Mouse (Mus musculus) heart, adult 8-10 months (tissue): Measurements from ENCODE around the gene Cse1l. TPM values are rescaled to one million over a fixed set of nuclear protein-coding genes. Genes with fewer than 3 reads are reported as not detected.

Experiments used
- DNase-seq: peaks from one replicate; pipeline ENCODE4 v3.0.0; 2022; ENCODE audit warnings: low spot score
- total RNA-seq, 4 experiments: library from RNA; stranded (reverse); gene quantifications; 2 replicates each; pipeline ENCODE4 v1.2.4; 2022

The Cse1l gene
- total RNA-seq, 4 experiments from 2014 or later: 36.1 to 50.8 (median 40.1) TPM

DNA sequence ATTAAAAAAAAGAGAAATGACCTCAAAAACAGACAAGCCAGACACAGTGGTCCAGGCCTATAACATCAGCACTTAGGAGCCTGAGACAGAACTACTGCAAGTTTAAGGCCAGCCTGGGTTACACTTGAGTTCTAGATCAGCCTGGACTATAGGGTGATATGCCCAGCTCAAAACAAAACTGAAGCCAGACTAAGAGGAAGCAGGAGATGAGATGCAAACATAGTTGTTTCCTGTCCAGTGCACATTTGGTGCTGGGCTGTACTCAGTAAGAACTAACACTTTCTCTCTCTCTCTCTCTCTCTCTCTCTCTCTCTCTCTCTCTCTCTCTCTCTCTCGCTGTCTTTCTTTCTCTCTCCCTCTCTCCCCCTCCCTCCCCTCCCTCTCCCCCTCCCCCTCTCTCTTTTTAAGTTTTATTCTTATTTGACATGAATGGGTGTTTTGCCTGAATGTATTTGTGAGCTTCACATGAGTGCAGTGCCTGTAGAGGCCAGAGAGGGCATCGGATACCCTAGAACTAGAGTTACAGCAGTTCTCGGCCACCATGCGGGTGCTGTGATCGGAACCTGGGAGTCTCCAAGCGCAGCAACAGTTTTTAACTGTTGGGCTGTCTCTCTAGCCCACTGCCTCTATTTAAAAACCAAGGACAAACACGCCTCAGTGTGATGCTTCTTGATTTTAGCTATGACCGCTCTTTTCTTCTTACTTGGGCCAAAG, 4.9 kb upstream of the Cse1l start:
- DNase-seq: no peak

DNA sequence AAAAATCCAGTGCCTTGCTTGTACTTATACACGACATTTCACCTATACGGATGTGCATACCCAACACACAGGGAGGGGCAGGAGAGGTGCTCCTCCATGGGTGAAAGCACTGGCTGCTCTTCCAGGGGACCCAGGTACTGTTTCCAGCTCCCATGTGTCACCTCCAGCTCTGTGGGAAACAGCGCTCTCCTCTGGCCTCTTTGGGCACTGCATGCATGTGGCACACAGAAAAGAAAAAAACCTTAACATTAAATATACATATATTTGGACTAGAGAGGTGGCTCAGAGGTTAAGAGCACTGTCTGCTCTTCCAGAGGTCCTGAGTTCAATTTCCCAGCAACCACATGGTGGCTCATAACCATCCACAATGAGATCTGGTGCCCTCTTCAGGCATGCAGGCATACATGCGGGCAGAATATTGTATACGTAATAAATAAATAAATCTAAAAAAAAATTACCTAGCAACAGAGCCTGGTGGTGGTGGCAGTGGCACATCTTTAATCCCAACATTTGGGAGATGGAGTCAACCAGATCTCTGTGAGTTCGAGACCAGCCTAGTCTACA, 2.0 kb upstream of the Cse1l start:
- DNase-seq: no peak

DNA sequence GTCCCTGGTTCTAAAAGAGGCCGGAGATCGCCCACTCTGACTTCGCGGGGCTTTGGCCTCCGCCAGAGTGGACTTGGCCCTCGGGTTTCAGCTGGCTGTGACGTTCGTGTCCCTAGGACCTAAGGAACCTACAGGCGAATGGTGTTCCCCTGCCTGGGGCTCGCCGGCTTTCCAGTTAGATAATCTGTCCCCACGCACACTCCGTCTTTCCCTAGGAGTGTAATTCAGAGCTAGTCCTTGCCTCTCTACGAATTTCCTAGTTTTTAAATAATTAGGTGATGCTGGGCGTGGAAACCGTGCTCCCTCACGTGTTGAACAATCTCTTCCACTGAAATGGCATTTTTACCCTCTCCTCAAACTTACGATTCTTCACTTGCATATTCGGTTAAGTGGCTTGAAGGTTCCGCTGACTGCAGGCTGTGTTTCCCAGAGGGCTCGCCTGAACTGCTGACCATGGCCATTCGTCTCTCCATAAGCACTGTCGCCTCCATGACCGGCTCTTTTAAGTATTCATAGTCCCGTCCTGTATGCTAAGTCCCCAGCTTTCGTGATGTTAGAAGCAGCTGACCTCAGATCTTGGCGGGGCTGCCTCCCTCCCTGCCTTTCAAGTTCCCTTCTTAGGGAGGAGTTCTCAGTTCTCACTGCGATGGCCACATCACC, 813 bp downstream of the Cse1l start:
- peak; percentile 9 for DNase-seq

DNA sequence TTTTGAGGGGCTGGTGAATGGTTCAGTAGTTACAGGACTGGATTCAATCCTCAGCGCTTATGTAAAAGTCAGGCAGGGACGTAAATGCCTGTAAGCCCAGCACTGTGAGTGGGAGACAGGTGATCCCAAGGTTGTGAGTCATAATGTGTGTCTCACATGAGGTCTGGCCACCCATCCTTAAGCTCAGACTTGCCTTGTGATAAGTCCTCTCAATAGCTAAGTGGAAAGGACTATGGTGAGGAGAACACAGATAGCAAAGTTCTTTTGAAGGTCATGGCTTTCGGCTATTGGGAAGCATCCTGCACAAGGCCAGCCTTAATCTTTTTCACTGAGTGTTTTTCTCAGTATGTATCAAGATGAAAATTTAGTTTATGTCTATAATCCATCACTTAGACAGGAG, 3.9 kb downstream of the Cse1l start:
- DNase-seq: no peak

DNA sequence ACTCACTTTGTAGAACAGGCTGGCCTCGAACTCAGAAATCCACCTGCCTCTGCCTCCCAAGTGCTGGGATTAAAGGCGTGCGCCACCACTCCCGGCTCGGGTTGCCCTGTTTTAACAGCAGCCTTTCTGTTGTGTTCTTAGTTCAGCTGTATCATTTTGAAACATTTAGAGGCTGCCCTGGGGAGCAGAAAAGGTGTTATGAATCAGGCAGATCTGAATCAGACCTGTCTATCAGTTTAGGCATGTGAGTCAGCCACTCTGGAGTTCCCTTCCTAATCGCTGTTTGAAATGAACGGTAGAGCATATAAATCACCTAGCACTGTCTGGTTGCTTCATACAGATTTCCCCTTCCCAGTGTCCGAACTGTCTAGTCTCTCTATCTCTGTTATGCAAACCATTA, 4.7 kb downstream of the Cse1l start:
- no peak for DNase-seq

DNA sequence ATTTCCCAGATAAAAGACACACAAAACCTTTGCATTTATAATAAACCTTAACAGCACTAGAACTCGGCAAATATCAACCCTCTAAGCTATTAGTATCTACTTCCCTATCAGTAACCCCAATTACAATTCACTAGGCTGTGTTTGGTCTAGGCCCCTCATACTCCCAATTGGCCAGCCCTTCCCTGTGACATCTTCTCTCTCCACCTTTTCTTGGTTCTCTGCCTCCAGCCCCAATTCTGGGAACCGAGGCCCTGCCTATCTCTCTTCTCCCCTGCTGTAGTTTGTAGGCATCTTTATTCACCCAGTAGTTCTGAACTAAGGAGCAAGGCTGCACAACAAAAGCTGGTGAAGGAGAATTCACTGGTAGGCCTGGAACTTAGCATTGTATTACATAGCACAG, 18.1 kb downstream of the Cse1l start:
- DNase-seq: no peak

DNA sequence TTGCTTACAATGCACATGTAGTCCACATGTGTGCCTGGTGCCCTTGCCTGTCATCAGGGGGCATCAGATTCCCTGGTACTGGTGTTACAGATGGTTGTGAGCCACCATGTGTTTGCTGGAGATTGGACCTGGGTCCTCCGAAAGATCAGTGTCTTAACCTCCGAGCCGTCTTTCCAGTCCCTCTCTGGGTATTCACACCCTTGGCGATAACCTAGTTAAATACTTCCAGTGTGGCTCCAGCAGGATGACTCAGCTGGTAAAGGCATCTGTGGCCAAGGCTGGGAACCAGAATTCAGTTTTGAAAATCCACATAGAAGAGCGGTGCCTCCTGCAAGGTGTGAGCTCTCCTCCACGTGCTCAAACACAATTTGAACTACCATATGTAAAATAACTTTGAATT, 28.1 kb downstream of the Cse1l start:
- no peak for DNase-seq

DNA sequence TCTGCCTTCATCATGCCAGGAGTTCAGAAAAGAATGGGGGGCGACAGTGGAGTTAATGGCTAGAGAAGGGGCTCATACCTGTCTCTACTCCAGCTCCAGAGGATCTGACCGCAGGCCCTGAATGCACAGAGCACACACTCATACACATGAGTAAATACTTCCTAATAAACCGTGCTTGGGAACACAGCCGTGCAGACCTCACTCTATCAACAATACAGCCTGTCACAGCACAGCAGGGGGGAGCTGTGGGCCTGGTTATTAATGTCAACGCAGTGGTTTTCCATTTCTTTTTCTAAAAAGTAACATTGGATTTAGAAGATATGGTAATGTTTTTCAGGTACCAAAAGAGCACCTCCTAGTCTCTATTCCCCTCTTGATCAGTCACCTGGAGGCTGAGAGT, 28.6 kb downstream of the Cse1l start:
- DNase-seq: no peak

DNA sequence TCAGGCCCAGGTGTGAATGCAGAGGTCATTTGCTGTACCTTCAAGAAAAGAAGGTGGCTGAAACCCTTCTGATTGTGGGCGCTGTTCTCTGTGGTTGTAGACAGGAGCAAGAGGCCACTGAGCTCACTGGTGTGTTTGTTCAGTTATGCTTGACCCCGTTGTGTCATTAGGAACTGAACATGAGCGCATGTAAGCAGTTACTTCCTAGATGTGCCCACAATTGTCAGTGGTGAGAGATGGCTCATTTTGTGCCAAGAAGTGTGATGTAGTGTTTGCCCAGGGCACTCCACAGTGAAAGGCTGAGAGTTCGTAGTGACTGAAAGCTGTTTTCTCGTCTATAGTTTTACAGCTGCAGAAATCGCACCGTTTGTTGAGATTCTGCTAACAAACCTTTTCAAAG, 29.7 kb downstream of the Cse1l start:
- no peak for DNase-seq

DNA sequence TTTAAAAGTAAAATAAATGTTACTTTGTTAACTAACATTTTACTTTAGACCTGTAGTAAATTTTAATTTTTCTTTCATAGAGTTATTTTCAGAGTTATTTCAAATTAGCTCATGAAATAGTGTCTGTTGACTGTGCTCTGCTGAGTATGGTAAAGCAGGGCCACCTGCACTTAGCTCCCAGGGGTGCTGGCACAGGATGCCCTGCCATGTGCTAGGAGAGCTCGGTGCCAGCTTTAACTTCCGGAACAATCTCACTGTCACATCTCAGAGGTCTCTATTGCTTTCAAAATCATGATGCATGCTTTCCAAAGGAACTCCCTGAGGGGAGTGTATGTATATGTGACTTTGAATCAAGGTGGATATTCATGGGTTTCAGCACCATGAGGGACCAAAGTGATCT, 30.3 kb downstream of the Cse1l start:
- DNase-seq: no peak

DNA sequence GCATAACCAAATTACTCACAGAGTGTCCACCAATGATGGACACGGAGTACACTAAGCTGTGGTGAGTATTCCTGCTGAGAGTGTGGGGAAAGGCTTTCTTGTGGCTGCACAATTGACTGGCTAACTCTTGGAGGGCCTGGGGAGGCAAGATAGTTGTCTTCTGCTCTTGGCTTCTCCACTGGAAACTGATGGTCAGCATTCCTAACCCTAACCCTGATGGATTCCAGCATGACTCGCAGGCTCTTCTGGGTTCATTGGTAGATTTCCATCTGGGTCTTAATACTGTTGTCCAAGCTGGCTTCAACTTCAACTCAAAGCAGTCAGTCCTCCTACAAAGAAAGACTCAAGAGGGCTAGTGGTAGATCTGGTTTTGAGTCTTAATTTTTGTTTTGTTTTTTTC, 37.3 kb downstream of the Cse1l start:
- no peak for DNase-seq

DNA sequence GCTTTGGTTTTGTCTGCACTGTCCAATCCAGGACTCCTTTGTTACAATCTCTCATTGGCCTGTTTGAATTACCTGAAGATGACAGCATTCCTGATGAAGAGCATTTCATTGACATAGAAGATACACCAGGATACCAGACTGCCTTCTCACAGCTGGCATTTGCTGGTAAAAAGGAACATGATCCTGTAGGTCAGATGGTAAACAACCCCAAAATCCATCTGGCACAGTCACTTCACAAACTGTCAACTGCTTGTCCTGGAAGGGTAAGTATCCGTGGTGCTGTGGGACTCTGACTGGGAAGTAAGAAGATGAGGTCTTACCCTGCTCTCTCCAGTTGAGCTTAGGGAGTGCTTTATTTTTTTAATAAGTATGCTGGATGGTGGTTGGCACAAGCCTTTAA, 38.5 kb downstream of the Cse1l start:
- no peak for DNase-seq

DNA sequence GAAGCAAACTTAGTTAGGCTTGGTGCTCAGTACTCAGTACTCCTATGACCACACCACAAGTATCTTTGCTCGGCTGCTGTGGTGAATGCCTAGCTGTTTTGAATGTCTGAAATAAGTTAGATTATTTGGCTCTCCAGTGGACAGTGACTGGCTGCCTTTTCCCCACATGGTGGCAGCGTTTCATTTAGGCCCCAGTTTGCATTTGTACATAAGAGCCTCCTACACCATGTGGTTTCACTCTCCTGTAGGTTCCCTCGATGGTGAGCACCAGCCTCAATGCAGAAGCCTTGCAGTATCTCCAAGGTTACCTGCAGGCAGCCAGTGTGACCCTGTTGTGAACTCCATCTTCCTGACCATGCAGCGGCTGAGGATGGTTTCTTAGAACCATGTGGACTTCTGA, 39.6 kb downstream of the Cse1l start:
- no peak for DNase-seq

DNA sequence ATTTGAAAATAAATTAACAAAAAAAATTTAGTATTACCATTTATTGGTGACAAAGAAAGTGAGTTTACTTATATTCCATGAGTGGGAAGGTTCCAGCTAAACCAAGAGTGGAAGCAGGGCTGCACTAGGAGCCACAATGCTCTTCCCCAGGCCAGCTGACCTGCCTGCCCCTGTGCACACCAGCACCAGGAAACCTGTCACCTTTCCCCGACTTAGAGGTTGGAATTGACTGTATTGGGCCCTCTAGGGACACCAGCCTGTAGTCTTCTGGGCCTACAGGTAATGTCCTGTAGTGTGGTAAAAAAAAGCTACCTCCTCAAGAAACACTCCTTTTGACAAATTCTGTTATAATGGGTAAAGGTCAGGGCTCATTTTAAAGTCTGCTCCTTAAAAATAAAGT, 42.4 kb downstream of the Cse1l start:
- DNase-seq: no peak

DNA sequence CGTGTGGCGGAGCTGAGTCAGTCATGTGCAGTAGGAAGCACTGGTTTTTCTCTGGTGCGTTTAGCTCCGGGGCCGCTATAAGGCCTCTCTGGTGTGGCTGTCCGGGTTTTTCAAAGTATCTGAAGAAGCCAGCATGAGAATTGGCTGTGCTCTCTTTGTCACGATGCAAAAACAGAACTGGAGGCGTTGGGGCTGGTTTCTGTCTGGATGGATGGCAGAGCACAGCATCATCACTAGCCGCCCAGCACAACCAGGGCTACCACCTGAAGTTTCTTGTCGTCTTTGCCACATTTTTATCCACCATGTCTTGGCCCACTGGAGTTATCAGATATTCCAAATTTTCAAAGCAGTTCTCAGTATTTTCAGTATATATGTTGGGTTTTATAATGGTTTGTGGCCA, 43.1 kb downstream of the Cse1l start:
- DNase-seq: no peak

DNA sequence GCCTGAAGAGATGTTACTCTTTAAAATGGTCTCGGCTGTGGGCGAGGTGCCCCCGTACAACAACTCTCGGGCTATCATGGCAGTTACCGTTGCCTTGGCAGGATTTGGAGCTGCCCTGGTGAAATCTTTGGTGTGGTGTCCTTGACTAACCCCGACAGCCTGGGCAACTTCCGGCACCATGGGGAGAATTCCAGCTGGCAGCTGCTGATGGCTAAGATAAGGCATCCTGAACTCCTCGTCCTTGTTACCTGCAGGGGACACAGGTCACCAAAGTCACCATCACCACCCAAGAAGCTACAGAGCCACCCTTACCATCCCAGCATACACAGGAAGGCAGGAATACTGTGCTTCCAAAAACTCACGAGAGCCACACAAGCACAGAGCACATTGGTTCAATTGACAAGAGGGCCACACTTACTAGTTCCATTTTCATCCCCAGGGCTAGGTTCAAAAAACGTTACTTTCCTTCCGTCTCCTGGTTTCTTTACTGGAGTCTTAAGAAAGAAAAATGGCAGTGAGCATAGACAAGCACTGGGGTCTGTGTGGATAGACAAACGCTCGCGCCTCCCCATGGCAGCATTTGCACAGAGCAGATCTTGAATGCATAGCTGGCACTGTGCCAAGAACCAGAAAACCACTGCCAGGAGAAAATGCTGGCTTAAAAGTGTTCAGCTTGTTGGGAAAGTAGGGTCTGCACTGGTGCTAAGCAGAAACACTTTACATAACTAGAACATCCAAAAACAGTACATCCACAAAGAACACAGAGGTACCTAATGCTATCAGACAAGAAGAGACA, 45.2 kb downstream of the Cse1l start:
- no peak for DNase-seq

DNA sequence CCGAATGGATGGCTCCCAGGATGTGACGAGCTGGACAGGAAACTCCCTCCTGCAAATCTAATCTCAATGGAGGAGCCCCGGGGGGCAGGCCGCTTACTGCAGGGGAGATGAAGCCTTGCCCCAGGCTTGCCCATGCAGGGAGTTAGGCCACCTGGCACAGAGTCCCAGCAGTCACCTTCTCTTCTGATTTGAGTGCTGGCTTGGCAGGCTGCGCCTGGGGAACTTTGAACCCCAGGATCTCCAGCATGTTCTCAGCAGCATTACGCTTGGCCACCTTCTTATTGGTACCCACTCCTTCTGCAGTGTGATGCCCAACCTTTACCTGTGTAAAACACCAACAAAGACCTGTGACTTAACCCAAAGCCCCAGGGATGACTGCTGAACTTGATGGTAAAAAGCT, 46.3 kb downstream of the Cse1l start:
- no peak for DNase-seq

DNA sequence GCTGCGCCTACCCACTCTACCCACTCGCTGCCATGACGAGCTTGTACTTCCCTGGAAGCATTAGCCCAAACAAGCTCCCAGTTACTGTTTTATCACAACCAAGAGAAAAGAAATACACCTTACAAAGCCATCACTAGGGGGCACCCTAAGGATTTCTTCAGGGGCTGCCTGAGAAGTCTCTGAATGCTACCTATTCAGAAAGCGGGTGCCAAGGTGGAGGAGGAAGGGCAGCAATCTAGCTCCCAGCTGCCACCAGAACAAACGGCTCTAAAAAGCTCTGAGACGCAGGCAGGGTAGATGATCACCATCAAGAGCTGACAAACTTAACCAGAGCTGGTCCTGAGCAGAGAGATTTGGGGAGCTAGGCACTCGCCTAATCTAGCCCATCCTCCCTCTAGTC, 51.0 kb downstream of the Cse1l start:
- DNase-seq: peak; percentile 69

DNA sequence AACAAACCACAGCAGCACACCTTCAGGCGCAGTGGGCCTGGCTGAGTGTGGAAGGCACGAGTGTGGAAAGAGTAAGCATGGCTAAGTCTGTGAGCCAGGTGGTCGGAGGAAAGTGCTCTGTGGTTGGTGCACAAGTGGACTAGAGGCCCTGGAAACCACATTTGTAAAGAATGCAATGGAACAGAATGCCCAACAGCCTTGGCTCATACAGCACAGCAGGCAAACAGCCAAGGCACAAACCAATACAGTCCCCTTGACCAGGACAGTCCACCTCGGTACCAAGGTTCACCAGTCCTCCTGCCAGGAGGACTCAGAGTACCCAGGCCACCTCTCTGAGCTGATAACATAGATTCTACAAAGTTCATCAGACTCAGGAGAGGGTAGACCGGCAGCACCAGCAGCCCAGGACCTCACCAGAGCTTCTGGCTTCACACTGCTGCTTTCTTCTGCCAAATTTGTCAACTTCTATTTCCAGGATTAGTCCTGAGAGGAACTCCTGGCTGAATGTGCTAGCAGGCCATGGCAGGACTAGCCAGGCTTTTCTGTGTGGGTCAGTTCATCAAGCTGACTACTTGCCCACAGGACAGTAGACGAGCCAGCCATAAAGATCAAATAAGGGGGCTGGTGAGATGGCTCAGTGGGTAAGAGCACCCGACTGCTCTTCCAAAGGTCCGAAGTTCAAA, 54.9 kb downstream of the Cse1l start:
- no peak for DNase-seq

DNA sequence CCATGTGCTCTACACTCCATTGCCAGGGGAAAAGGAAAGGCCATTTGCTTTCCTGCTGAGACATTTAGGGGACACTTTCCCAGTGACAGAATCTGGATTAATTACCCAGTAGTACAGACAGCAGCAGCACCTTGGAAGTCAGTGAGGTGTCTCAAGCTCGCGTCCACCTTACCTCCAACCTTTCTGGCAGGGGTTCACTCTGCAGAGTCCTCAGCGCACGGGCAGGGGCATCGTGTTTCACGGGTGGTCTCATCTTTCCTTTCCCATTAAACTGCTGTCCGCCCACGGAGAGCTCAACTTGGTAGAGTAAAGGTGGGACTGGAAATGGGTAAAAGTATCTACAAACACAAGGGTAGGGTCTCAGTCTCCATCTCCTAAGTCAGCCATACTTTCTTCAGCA, 57.4 kb downstream of the Cse1l start:
- no peak for DNase-seq

DNA sequence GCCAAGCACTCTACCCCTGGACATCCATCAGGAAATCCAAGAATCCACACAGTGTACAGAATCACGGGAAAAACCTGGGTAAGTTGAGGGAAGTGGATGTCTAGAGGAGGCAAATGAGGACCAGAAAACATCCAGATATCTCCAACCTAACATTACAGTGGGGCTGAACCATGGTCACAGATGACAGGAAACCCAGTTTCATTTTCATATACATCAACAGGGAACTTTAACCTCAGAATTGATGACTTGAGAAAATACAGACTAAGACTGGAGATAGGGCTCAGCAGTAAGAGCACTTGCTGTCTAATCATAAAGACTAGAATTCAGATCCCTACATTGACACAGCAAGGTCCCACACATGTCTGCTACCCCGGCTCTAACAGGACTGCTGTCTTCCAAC, 58.9 kb downstream of the Cse1l start:
- no peak for DNase-seq

DNA sequence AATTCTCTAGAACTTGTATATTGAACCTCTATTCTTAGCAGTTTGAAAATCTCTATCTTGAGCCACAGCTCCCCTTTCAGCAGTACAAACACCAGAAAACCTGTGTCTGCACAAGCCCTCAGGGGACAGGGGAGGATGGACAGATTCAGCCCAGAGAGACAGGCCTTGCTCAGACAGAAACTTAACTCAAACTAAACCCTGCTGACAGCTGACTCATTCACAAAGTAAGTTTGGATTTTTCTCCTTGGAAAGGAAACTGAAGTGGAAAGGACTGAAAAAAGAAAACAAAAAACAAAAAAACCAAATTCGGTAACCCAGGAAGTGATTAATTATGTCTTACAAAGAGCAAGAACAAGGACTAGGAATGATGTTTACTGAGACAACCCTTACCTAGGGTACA, 67.3 kb downstream of the Cse1l start:
- DNase-seq: no peak
